Mouse (Mus musculus) retina, postnatal 7 days (tissue): ENCODE results near the gene Nrxn3.

Experiments
- DNase-seq: peaks from one replicate; pipeline ENCODE4 v3.0.0-alpha.2; 2012; ENCODE audit warnings: low read depth, low spot score

Gene Nrxn3

DNA sequence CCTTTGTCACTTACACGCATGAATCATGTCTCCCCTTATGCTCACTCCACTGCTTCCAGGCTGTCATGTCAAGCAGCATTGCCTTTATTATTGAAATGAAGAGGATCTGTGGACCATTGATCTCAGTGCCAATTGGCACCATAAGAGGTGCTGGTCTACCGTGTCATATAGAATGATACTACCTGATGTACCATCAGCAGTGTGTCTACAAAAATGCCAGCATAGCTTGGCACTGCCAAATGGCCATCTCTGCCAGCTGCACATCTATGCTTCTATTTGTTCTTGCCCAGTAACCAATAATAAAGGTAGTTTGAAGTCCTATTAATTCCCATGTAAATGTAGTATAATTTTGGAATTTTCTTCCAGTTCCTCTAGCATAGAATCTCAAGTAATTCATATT is 1340.8 kb downstream of the Nrxn3 start:
- DNase-seq = no peak

GRCm38 (mm10) chr12:90085862-90086261 is 1363.2 kb downstream of the Nrxn3 start:
- no peak for DNase-seq

DNA sequence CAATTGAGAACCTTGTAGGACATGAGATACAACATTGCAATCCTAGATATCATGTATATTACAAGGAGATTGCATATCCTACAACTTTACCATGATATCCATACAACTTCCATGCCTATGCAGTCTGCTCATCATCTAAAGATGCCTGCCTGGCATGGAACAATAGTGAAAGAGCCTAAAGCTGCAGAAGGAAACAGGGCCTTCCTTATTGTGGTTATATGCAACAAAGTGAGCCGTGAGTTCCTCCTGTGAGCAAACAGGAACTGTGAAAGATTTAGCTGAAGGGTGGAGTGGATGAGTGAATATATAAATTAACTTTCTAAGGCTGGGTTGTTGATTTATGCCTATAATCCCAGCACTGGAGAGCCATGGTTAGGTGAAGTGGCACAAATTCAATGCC is 1373.1 kb downstream of the Nrxn3 start:
- DNase-seq = no peak

DNA sequence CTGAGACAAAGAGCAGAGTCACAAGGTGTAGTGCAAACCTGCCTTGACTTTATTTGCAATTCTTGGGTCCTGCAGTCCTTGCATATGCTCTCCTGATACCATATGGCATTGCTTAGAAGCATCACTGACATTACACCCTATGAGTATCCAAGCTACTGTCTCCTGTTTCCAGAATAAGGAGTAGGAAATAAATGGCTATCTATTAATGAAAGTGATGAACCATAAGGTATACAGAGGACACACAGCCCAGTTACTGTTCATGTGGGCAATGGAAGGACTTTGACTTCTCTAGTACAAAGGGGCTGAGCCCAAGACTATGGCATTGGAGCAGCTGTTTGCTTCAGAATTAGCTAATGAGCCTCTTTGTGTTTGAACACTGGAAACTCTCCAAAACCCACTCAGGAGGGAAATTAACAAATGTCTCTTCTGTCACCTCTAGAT is 1390.7 kb downstream of the Nrxn3 start:
- peak; percentile 9 for DNase-seq

DNA sequence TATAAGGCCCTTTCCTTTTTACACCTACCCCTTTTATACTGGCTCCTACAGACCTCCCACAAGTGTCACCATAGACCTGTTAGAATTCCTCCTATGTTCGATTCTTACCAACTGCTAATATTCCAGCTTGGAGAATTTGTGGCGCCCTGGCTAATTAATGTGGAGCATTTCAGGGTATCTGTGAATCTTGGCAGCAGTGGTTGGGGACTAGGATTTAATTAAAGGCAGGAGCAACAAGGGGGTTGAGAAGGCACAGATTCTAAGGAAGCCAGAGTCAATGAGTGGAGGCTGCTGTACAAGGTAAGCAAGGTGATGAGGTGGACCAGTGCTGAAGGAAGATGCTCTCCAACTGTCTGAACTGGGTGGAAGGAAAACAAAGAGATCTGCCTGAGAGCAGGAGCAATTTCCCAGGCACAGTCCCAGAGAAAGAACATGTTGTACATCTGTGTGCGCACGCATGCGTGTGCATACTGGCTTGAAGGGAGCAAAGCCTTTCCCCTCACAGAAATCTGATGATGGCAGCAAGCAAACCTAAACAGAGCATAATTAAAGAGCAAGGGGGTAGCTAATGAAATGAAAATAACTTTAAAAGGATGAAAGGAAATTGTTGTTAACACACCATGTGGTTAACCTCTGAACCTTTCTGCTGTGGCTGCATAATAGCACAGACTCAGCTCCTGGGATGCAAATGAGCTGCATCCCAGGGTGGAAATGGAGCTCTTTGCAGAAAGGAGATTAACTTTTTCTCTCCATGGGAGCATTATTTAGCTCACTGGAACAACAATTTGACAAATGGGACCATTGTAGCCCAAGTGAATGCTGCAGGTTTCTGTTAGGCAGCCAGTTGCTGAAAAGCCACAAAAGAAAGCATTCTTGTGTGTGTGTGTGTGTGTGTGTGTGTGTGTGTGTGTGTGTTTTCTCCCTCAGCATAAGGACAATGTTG is 1409.5 kb downstream of the Nrxn3 start:
- no peak for DNase-seq

- DNase-seq = no peak
Measured at GRCm38 (mm10) chr12:90142011-90142410, 1419.3 kb downstream of the Nrxn3 start.

DNA sequence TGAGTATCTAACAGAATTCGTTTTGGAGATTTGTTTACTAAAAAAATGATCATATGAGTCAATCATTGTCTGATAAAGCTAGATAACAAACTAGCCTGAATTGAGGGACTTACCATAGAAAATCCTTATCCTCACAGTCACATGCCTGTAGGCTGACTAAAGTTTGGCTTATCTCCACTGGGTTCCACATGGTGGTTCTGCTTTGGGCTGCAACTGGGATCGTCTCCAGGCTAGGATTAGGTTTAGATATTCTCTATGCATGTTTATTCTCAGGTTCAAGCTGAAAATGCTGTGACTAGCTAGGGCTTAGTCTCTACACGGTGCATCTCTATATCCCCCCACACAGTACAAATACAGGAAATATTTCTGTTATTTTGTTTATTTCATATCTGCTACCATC is 1421.6 kb downstream of the Nrxn3 start:
- no peak for DNase-seq

DNA sequence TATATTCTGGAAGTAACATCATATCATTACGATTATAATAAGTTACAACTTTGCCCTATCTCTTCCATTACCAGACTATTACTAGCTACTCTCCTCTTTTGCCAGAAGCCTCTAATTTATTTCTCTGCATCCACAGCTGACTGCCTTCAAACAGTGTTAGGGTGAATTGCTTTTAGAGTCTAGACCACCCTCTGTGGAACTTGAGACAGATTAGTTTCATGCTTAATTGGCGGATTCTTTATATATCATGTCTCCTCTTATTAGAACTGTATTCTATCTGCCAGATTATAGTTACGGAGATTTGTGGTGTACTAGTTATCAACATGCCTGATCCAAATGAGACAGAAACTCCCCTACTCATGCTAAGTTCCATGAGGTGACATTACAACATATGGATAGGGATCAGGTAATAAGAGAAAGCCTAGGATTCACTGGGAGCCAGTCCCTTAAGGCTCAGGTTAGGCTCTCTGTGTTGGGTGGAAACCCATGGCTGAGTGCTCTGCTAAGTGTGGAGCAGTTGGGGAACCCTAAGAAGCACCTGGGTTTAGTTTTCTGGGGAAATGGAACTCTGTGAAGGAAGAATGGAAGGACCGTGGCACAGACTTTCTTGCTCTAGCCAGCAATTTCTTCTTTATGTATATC is 1435.6 kb downstream of the Nrxn3 start:
- DNase-seq = no peak

DNA sequence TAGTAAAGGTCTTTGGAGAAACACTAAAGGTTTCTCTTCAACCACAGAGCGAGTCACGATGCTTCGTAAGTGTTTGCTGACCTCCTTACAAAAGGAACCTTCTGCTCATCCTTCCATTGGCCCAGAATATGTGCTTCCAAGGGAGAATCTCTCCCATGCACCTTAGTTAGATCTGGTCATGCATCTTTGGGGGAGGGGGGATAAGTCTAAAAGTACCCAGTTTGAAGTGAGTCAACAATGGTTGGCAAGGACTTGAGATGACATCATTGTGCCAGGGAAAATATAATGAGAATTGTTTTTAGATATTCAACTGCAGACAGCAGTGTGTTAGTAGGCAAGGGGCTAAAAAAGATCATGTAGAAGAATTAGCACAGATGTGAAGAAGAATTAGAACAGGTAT is 1437.2 kb downstream of the Nrxn3 start:
- no peak for DNase-seq

- DNase-seq = no peak
Measured at GRCm38 (mm10) chr12:90166118-90166517, 1443.4 kb downstream of the Nrxn3 start.

- no peak for DNase-seq
Measured at GRCm38 (mm10) chr12:90181566-90181965, 1458.9 kb downstream of the Nrxn3 start.

- no peak for DNase-seq
Measured at GRCm38 (mm10) chr12:90183021-90183420, 1460.3 kb downstream of the Nrxn3 start.

DNA sequence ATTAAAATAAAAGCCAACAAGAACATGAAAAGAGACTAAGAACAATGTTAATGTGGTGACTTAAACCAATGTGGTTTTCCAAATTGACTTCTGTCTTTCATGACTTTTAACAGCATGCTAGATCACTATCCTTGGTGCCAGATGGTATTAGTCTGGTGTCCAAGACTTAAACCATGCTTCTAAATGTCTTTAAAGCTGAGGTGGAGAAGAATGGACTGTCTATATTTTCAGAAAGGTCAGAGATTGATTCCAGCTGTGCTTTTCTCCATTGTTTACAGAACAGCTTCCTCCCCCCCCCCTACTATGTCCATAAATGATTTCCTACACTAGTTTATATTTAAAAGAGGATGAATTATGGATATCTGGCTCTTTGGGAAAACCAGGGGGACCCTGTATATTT is 1473.5 kb downstream of the Nrxn3 start:
- DNase-seq = no peak

DNA sequence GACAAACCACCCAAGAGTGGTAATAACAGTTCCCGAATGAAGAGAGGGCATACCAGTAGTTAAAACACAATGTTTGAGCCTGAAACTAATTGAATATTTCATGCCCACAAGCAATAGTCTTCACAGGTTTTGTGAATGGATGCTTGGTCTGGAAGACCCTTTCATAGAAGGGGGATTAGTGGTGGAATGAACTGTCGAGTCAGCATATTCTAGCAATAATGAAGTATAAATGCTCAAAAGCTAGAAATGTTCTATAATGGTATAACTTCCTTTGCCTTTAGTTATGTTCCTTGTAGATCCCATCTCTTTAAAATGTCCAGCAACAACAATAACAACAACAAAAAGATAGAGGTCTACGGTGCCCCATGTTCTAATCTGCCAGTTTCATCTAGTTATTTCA is 1475.3 kb downstream of the Nrxn3 start:
- no peak for DNase-seq

GRCm38 (mm10) chr12:90202501-90202900 is 1479.8 kb downstream of the Nrxn3 start:
- DNase-seq = no peak

DNA sequence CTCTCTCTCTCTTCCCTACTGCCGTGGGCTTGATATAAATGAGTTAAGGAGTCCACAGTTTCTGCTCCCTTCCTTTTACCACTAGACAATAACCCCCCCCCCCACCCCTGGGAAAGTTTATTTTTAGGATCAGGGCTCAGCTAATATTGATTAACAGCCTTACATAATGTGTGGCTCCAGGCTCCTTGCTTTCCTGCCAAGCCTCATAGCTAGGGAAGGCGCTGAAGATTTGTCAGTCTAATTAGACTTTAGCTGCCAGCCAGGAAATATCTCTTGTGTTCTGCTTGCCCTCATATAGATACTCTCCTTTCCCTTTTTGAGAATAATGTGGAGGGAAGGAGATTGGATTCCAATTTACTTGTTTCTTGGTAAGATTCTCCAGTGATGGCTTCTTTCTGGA is 1488.7 kb downstream of the Nrxn3 start:
- DNase-seq = no peak

DNA sequence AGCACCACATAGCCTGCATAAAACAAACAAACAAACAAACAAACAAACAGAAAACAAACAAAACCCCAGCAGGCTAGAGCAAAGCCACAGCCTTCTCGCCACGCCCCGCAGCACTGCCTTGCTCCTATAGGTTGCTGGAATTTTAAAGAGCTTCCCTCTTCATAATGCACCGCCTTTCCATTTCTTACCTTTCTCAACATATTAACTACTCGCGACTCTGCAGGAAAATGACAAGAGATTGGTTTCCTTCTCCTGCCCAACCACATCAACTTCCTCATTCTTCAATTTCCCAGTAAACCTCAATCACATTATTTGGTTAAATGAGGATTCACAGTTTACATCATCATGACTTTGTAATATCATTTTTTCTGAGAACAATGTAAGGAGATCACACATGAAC is 1494.4 kb downstream of the Nrxn3 start:
- no peak for DNase-seq

- no peak for DNase-seq
Measured at GRCm38 (mm10) chr12:90229062-90229461, 1506.4 kb downstream of the Nrxn3 start.

GRCm38 (mm10) chr12:90236093-90236492 is 1513.4 kb downstream of the Nrxn3 start:
- DNase-seq = no peak

DNA sequence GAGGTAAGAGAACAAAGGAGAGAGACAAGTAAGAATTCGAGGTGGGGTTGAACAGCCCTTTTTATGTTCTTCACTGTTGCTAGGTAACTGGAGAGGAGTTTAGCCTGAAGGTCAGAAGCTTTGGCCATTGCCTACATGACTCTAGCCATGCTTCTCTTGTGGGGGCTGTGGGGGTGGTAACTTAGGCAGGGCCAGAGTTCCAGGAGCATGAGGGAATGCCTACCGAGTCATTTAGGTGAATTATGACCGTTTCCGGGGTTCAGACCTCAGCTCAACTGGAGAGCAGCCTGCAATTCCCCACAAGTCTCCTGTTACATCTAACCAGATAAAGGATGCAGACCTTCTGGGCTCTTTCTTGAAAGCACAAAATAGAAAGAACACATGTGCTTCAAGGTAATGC is 1537.6 kb downstream of the Nrxn3 start:
- no peak for DNase-seq

DNA sequence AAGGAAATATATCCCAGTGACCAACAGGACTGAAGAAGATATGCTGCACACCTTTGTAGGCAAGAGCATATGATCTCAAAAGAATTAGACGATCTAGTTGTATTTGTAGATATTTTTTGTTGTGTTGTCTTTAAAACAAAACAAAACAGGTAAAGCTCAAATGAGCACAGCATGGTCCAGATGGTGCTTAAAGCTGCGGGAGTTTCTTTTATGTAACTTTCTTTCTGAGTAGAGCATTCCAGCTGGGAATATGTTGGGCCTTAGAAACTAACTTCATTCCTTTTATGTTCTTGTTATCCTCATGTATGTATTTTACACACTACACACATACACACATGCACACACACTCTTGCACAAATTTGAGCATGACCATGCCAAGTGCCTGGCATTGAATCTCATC is 1545.4 kb downstream of the Nrxn3 start:
- DNase-seq = no peak

- DNase-seq = no peak
Measured at GRCm38 (mm10) chr12:90270763-90271379, 1548.2 kb downstream of the Nrxn3 start.
